Mouse (Mus musculus): Measurements from ENCODE around the gene Lrrc8a.
A peak's percentile ranks its signal among the peaks of the same experiment; 100 is the strongest.

The Lrrc8a gene

GRCm38 (mm10) chr2:30261921-30262839 is 24.7 kb downstream of the Lrrc8a start:
- no peak for DNase-seq (ENCODE audit: low spot score in 2 of 2)

GRCm38 (mm10) chr2:30262840-30263441 is 25.4 kb downstream of the Lrrc8a start:
- DNase-seq (ENCODE audit: low spot score in 2 of 2): peak; percentile 45 to 55

GRCm38 (mm10) chr2:30263811-30264210 is 26.3 kb downstream of the Lrrc8a start:
- no peak for DNase-seq (ENCODE audit: low spot score in 2 of 2)

GRCm38 (mm10) chr2:30264671-30265519 is 27.4 kb downstream of the Lrrc8a start:
- DNase-seq (ENCODE audit: low spot score in 2 of 2): no peak

GRCm38 (mm10) chr2:30265767-30266253 is 28.3 kb downstream of the Lrrc8a start, which contains the start of gene Phyhd1:
Gene Phyhd1 (plus strand): TSS chr2:30266203.
- peak; percentile 47 to 64 for DNase-seq (ENCODE audit: low spot score in 2 of 2)

- DNase-seq (ENCODE audit: low spot score in 2 of 2): peak; percentile 36 to 46
These were observed 29.0 kb downstream of the Lrrc8a start for GRCm38 (mm10) chr2:30266392-30266941.

GRCm38 (mm10) chr2:30267466-30267865 is 30.0 kb downstream of the Lrrc8a start:
- no peak for DNase-seq (ENCODE audit: low spot score in 2 of 2)

GRCm38 (mm10) chr2:30268371-30268770 is 30.9 kb downstream of the Lrrc8a start:
- DNase-seq (ENCODE audit: low spot score in 2 of 2): no peak

GRCm38 (mm10) chr2:30269241-30269990 is 31.9 kb downstream of the Lrrc8a start:
- DNase-seq (ENCODE audit: low spot score in 2 of 2): no peak

- DNase-seq (ENCODE audit: low spot score in 2 of 2): peak; percentile 49 to 76
These were observed 32.6 kb downstream of the Lrrc8a start for GRCm38 (mm10) chr2:30270134-30270533.

- no peak for DNase-seq (ENCODE audit: low spot score in 2 of 2)
These were observed 43.2 kb downstream of the Lrrc8a start, which contains the start of gene Gm28038 for GRCm38 (mm10) chr2:30280743-30281142. Gene Gm28038 (plus strand): TSS chr2:30281043.

GRCm38 (mm10) chr2:30281651-30282050 is 44.1 kb downstream of the Lrrc8a start:
- DNase-seq (ENCODE audit: low spot score in 2 of 2): no peak

- no peak for DNase-seq (ENCODE audit: low spot score in 2 of 2)
These were observed 45.7 kb downstream of the Lrrc8a start for GRCm38 (mm10) chr2:30283193-30283592.

GRCm38 (mm10) chr2:30285004-30285403 is 47.5 kb downstream of the Lrrc8a start:
- DNase-seq (ENCODE audit: low spot score in 2 of 2): no peak

- DNase-seq (ENCODE audit: low spot score in 2 of 2): peak in 1 of 2 experiments; percentile 23
These were observed 48.1 kb downstream of the Lrrc8a start for GRCm38 (mm10) chr2:30285416-30286181.

GRCm38 (mm10) chr2:30286192-30287026 is 48.9 kb downstream of the Lrrc8a start, which contains the start of the genes Dolk and Nup188:
Gene Dolk (minus strand): TSS chr2:30286334.
Gene Nup188 (plus strand): TSS chr2:30286397.
- peak; percentile 95 for DNase-seq (ENCODE audit: low spot score in 2 of 2)

- peak in 1 of 2 experiments; percentile 34 for DNase-seq (ENCODE audit: low spot score in 2 of 2)
These were observed 49.5 kb downstream of the Lrrc8a start for GRCm38 (mm10) chr2:30287027-30287373.

- no peak for DNase-seq (ENCODE audit: low spot score in 2 of 2)
These were observed 62.0 kb downstream of the Lrrc8a start for GRCm38 (mm10) chr2:30299525-30299924.

- no peak for DNase-seq (ENCODE audit: low spot score in 2 of 2)
These were observed 62.5 kb downstream of the Lrrc8a start for GRCm38 (mm10) chr2:30299966-30300365.
